Mouse (Mus musculus): ENCODE measurements around the gene Pip4k2c. TPM values are rescaled to one million over a fixed set of nuclear protein-coding genes. Genes with fewer than 3 reads are reported as not detected.

Pip4k2c gene
- polyA plus RNA-seq, 1 experiment from 2014 or later, result 21.0 TPM

DNA sequence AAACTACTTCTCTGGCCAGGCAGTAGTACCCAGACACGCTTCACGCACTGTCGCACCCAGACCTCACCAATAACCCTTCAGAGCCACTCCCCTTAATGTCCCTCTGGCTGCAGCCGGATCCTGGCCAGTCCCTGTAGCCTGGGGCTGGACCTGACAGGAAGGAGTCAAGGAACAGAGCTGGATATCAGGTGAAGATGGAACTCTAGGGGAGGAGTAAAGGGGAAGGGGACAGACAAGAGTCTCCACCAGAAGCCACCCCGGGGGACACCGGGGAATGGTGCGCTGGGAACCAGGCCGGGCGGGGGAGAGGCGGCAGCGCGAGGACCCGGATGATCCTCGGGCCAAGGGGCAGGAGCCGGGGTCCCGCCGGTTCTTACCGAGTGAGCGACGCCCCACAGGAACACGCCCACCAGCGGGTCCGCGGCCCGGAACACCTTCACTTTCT is 402 bp downstream of the Pip4k2c start:
- WGBS, result under 1% methylated on average over 24 of the region's 25 CpGs
- Histone ChIP-seq H3K27me3 (ENCODE audit: insufficient read depth, low read length) (no peaks in the 10 kb centered on the region), H3K36me3 (ENCODE audit: insufficient read depth) (peaks cover 23% of the 10 kb centered on the region), H3K9ac (peak overlapping the region; percentile 75), H3K9me3 (ENCODE audit: low read depth, low read length) (no peaks in the 10 kb centered on the region), H3K27ac (ENCODE audit: low read depth) (no peak overlapping the region), H3K4me1 (ENCODE audit: insufficient read depth) (no peaks in the 10 kb centered on the region), H3K4me3 (ENCODE audit: low read depth, low read length) (peak overlapping the region; percentile 81), H3K4me2 (peak overlapping the region; percentile 91)
- TF ChIP-seq CTCF (IDR thresholded peaks at IDR 0.05; ENCODE audit: low read depth), result no peak
- peak; percentile 72 for ATAC-seq (ENCODE audit: insufficient read depth)
- DNase-seq, result peak; percentile 53

GRCm38 (mm10) chr10:127209928-127210570 is 1.3 kb downstream of the Pip4k2c start:
- Histone ChIP-seq H3K27ac (ENCODE audit: low read depth) (no peak overlapping the region), H3K9ac (peak overlapping the region; percentile 75), H3K36me3 (ENCODE audit: insufficient read depth) (peaks cover 31% of the 10 kb centered on the region), H3K4me1 (ENCODE audit: insufficient read depth) (no peaks in the 10 kb centered on the region), H3K9me3 (ENCODE audit: low read depth, low read length) (no peaks in the 10 kb centered on the region), H3K27me3 (ENCODE audit: insufficient read depth, low read length) (no peaks in the 10 kb centered on the region), H3K4me3 (ENCODE audit: low read depth, low read length) (peak overlapping the region; percentile 81), H3K4me2 (peak overlapping the region; percentile 91)
- no peak for TF ChIP-seq CTCF (IDR thresholded peaks at IDR 0.05; ENCODE audit: low read depth)
- ATAC-seq (ENCODE audit: insufficient read depth), result no peak
- 77% methylated on average over 13 of the region's 13 CpGs for WGBS
- no peak for DNase-seq

DNA sequence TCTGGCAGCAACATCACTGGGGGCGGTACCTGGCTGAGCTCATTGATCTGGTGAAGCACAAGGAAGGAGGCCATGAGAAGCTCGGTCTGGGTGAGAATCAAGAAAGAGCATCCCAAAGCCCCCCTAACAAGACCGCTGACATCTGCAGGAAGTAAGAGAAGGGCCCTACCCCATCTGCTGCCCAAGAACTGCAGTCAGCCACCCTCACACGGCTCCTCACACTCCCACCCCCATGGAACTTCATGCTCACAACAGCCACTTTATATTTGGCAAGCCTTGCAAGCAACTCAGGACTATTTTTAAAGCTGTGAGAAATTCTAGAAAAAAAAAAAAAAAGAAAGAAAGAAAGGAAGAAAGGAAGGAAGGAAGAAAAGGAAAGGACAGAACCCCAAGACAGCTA is 2.5 kb downstream of the Pip4k2c start:
- Histone ChIP-seq H3K27ac (ENCODE audit: low read depth) (no peak overlapping the region), H3K4me1 (ENCODE audit: insufficient read depth) (no peaks in the 10 kb centered on the region), H3K27me3 (ENCODE audit: insufficient read depth, low read length) (no peaks in the 10 kb centered on the region), H3K4me3 (ENCODE audit: low read depth, low read length) (no peak overlapping the region), H3K9me3 (ENCODE audit: low read depth, low read length) (no peaks in the 10 kb centered on the region), H3K36me3 (ENCODE audit: insufficient read depth) (peaks cover 40% of the 10 kb centered on the region), H3K4me2 (no peak overlapping the region), H3K9ac (no peak overlapping the region)
- ATAC-seq (ENCODE audit: insufficient read depth) (no peak), DNase-seq (no peak)
- no peak for TF ChIP-seq CTCF (IDR thresholded peaks at IDR 0.05; ENCODE audit: low read depth)
- WGBS, result 74% methylated on average over 4 of the region's 4 CpGs

DNA sequence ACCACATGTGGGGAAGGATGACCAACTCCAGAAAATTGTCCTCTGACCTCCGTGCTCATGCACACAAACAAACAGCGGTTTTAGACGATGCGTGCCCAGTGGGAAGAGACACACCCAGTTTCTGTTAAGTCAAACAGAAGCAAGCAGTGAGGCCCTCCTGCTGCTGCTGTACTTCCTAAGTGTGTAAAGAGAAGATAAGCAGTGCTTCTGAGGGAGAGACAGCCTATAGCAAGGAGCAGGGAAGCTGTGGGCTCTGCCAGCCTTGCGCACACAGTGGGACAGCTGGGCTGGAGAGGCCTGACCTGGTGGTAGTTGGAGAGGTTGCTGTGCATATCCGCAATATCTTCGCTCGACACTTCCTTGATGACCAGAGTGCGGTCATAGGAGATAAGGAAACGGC is 6.0 kb downstream of the Pip4k2c start:
- 70% methylated on average over 10 of the region's 10 CpGs for WGBS
- TF ChIP-seq CTCF (IDR thresholded peaks at IDR 0.05; ENCODE audit: low read depth), result no peak

DNA sequence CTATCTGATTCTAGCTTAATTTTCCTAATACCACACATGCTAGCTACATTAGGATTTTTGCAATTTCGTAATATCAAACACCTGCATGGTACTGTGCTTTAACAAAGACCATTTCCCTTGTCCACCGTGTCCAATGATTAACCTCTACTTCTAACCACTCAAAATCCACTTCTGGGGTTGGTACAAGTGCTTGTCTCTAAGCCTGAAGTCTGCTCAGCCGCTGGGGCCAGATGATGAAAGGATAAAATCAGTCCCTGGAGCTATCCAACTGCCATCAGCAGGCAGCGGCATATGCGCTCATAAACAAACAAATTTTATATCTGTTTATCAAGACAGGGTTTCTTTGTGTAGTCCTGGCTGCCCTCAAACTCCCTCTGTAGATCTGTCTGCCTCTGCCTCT is 6.8 kb downstream of the Pip4k2c start:
- ATAC-seq (ENCODE audit: insufficient read depth) (no peak), DNase-seq (no peak)
- H3K36me3 ChIP-seq (ENCODE audit: insufficient read depth), result peaks cover 61% of the 10 kb centered on the region
- no peaks in the 10 kb centered on the region for H3K4me1 ChIP-seq (ENCODE audit: insufficient read depth)
- H3K9ac ChIP-seq, result no peak overlapping the region
- H3K9me3 ChIP-seq (ENCODE audit: low read depth, low read length), result no peaks in the 10 kb centered on the region
- TF ChIP-seq CTCF (IDR thresholded peaks at IDR 0.05; ENCODE audit: low read depth), result no peak
- 65% methylated on average over 5 of the region's 5 CpGs for WGBS
- H3K27ac ChIP-seq (ENCODE audit: low read depth), result peak overlapping the region; percentile 58; the same call in 1 of the 2 replicates
- no peaks in the 10 kb centered on the region for H3K27me3 ChIP-seq (ENCODE audit: insufficient read depth, low read length)
- no peak overlapping the region for H3K4me3 ChIP-seq (ENCODE audit: low read depth, low read length)
- peak overlapping the region; percentile 20; the same call in 1 of the 2 replicates for H3K4me2 ChIP-seq

More for the DNA sequence above, 6.0 kb downstream of the Pip4k2c start:
- Histone ChIP-seq H3K36me3 (ENCODE audit: insufficient read depth) (peaks cover 59% of the 10 kb centered on the region), H3K4me2 (peak overlapping the region; percentile 20; the same call in 1 of the 2 replicates), H3K27me3 (ENCODE audit: insufficient read depth, low read length) (no peaks in the 10 kb centered on the region), H3K27ac (ENCODE audit: low read depth) (peak overlapping the region; percentile 58; the same call in 1 of the 2 replicates), H3K4me1 (ENCODE audit: insufficient read depth) (no peaks in the 10 kb centered on the region), H3K9me3 (ENCODE audit: low read depth, low read length) (no peaks in the 10 kb centered on the region), H3K4me3 (ENCODE audit: low read depth, low read length) (no peak overlapping the region), H3K9ac (no peak overlapping the region)
- DNase-seq (no peak), ATAC-seq (ENCODE audit: insufficient read depth) (peak; percentile 68)

DNA sequence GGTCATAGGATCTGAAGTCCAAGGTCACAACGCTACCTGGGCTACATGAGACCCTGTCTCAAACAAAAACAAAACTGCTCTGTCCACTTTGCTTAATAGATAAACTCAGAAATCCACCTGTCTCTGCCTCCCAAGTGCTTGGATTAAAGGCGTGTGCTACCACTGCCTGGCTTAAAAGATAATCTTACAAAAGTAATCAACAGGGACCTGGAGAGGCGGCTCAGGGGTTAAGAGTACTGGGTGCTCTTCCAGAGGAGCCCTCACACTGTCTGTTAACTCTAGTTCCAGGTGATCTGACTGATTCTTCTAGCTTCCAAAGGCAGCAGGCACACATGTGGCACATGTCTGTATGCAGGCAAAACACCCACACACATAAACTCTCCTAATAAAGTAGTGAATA is 8.3 kb downstream of the Pip4k2c start:
- no peaks in the 10 kb centered on the region for H3K9me3 ChIP-seq (ENCODE audit: low read depth, low read length)
- no peak overlapping the region for H3K4me3 ChIP-seq (ENCODE audit: low read depth, low read length)
- no peak overlapping the region for H3K9ac ChIP-seq
- ATAC-seq (ENCODE audit: insufficient read depth), result no peak
- 0 out of 2 replicates have a peak overlapping the region, but pooled peaks have one; percentile 24 for H3K27ac ChIP-seq (ENCODE audit: low read depth)
- H3K27me3 ChIP-seq (ENCODE audit: insufficient read depth, low read length), result no peaks in the 10 kb centered on the region
- peaks cover 66% of the 10 kb centered on the region for H3K36me3 ChIP-seq (ENCODE audit: insufficient read depth)
- WGBS, result 91% methylated on average over 3 of the region's 3 CpGs
- no peak for DNase-seq
- no peak overlapping the region for H3K4me2 ChIP-seq
- TF ChIP-seq CTCF (IDR thresholded peaks at IDR 0.05; ENCODE audit: low read depth), result no peak
- no peaks in the 10 kb centered on the region for H3K4me1 ChIP-seq (ENCODE audit: insufficient read depth)

DNA sequence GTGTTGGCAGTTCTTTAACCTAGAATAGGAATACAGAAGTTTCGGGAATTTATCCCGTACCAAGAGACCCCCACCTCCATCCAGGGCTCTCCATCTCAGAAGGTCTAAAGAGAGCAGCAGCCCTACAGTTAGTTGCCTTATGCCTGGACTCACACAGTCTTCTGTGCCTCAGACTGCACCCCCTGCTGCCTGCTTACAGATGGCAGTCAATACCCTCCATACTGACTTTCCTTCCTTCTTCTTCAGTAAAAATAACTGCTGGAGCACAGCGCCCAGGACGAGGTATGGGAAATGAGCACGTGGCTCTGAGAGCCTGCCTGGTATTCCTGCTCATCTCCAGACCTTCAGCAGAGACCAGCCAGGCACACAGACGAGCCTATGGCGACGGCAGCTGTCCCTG is 11.1 kb downstream of the Pip4k2c start:
- 77% methylated on average over 8 of the region's 8 CpGs for WGBS
- peaks cover 51% of the 10 kb centered on the region for H3K36me3 ChIP-seq (ENCODE audit: insufficient read depth)
- ATAC-seq (ENCODE audit: insufficient read depth), result no peak

More for the DNA sequence above, 11.1 kb downstream of the Pip4k2c start:
- Histone ChIP-seq H3K27ac (ENCODE audit: low read depth) (no peak overlapping the region), H3K9me3 (ENCODE audit: low read depth, low read length) (no peaks in the 10 kb centered on the region), H3K4me2 (no peak overlapping the region), H3K4me1 (ENCODE audit: insufficient read depth) (no peaks in the 10 kb centered on the region), H3K9ac (no peak overlapping the region), H3K4me3 (ENCODE audit: low read depth, low read length) (no peak overlapping the region), H3K27me3 (ENCODE audit: insufficient read depth, low read length) (no peaks in the 10 kb centered on the region)
- DNase-seq, result no peak
- peak; percentile 35 for TF ChIP-seq CTCF (IDR thresholded peaks at IDR 0.05; ENCODE audit: low read depth)
